Mouse (Mus musculus): ENCODE results near the gene Ttc41.
"Not testable (repeated sequence)": the region's sequence is repeated elsewhere in the genome, so short reads cannot be mapped to it uniquely, and the experiment has no call there.

Gene Ttc41

GRCm38 (mm10) chr10:86705318-86705921 lies at the start of gene Ttc41, which contains the start of gene Hsp90b1:
Gene Ttc41 (plus strand): TSS chr10:86705811.
Gene Hsp90b1 (minus strand): TSS chr10:86705509.
- DNase-seq (ENCODE audit: extremely low read depth, low read depth) = peak; percentile 98

- not testable (repeated sequence) for DNase-seq (ENCODE audit: extremely low read depth, low read depth)
Measured at GRCm38 (mm10) chr10:86670550-86670949, 35.1 kb upstream of the Ttc41 start.

GRCm38 (mm10) chr10:86684797-86685178 lies 20.8 kb upstream of the Ttc41 start:
- not testable (repeated sequence) for DNase-seq (ENCODE audit: extremely low read depth, low read depth)

- DNase-seq (ENCODE audit: extremely low read depth, low read depth) = peak; percentile 71
Measured at GRCm38 (mm10) chr10:86685179-86686016, 20.2 kb upstream of the Ttc41 start.

- DNase-seq (ENCODE audit: extremely low read depth, low read depth) = not testable (repeated sequence)
Measured at GRCm38 (mm10) chr10:86686017-86686360, 19.6 kb upstream of the Ttc41 start.

GRCm38 (mm10) chr10:86700251-86700650 lies 5.4 kb upstream of the Ttc41 start:
- no peak for DNase-seq (ENCODE audit: extremely low read depth, low read depth)

GRCm38 (mm10) chr10:86700973-86701372 lies 4.6 kb upstream of the Ttc41 start:
- DNase-seq (ENCODE audit: extremely low read depth, low read depth) = no peak

GRCm38 (mm10) chr10:86702312-86702920 lies 3.2 kb upstream of the Ttc41 start:
- no peak for DNase-seq (ENCODE audit: extremely low read depth, low read depth)

GRCm38 (mm10) chr10:86703375-86703774 lies 2.2 kb upstream of the Ttc41 start:
- no peak for DNase-seq (ENCODE audit: extremely low read depth, low read depth)

GRCm38 (mm10) chr10:86704141-86704540 lies 1.5 kb upstream of the Ttc41 start:
- DNase-seq (ENCODE audit: extremely low read depth, low read depth) = no peak

GRCm38 (mm10) chr10:86704589-86705191 lies 921 bp upstream of the Ttc41 start:
- DNase-seq (ENCODE audit: extremely low read depth, low read depth) = no peak

- peak; percentile 94 for DNase-seq (ENCODE audit: extremely low read depth, low read depth)
Measured at GRCm38 (mm10) chr10:86705922-86706752, 526 bp downstream of the Ttc41 start.

GRCm38 (mm10) chr10:86707134-86707533 lies 1.5 kb downstream of the Ttc41 start:
- DNase-seq (ENCODE audit: extremely low read depth, low read depth) = no peak

- DNase-seq (ENCODE audit: extremely low read depth, low read depth) = no peak
Measured at GRCm38 (mm10) chr10:86712156-86712555, 6.5 kb downstream of the Ttc41 start.

- no peak for DNase-seq (ENCODE audit: extremely low read depth, low read depth)
Measured at GRCm38 (mm10) chr10:86727548-86727980, 22.0 kb downstream of the Ttc41 start.

- no peak for DNase-seq (ENCODE audit: extremely low read depth, low read depth)
Measured at GRCm38 (mm10) chr10:86728176-86728575, 22.6 kb downstream of the Ttc41 start.

- DNase-seq (ENCODE audit: extremely low read depth, low read depth) = peak; percentile 33
Measured at GRCm38 (mm10) chr10:86730823-86731499, 25.4 kb downstream of the Ttc41 start.

- DNase-seq (ENCODE audit: extremely low read depth, low read depth) = no peak
Measured at GRCm38 (mm10) chr10:86731500-86731863, 25.9 kb downstream of the Ttc41 start.

- no peak for DNase-seq (ENCODE audit: extremely low read depth, low read depth)
Measured at GRCm38 (mm10) chr10:86735036-86735435, 29.4 kb downstream of the Ttc41 start.

- no peak for DNase-seq (ENCODE audit: extremely low read depth, low read depth)
Measured at GRCm38 (mm10) chr10:86742918-86743317, 37.3 kb downstream of the Ttc41 start.

All from MEL-GATA-1-ER (cell line).